ENCODE assay signal across 10 mouse cellular contexts in the genomic region with DNA sequence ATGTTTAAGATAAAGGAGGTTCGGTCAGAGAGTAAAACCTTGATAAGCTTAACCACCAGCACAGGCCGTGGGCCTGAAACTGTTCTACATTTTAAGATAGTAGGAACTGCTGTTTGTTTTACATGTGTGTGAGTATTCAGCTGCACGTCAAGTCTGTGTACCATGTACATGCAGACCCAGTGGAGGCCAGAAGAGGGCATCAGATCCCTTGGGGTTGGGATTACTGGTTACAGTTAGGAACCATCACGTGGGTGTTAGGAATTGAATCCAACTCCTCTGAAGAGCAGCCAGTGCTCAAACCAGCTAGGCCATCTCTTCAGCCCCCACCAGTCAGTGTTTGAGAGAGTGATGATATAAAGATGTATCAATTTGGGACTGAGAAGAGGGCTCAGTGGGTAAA. TPM values are rescaled to one million over a fixed set of nuclear protein-coding genes. Genes with fewer than 3 reads are reported as not detected.
DNase-seq lines count a peak whose midpoint lies in the region; ATAC-seq and TF ChIP-seq lines count a peak whose summit lies in the region.
"Had no signal": no experiment of that assay in that cellular context is flagged by ENCODE, and none has a peak within 500 bp of the region (broad histone marks: within the 10 kb centered on the region; RNA-seq: fewer than 3 reads in every experiment).

No protein-coding gene starts in this region.

- H3K4me3 ChIP-seq in midbrain, embryonic 10.5 days, result no peak overlapping the region
- H3K4me3 ChIP-seq in midbrain, embryonic 15.5 days, result no peak overlapping the region
- no peak overlapping the region for H3K4me3 ChIP-seq in thymus, adult 2 months (ENCODE audit: control insufficient read depth, insufficient read depth, low read length)
- H3K4me3 ChIP-seq: embryonic facial prominence, embryonic 13.5 days; neural tube, embryonic 12.5 days had no signal

- peak; percentile 39 for DNase-seq in midbrain, embryonic 10.5 days (ENCODE audit: low spot score)
- DNase-seq in adrenal gland, postnatal 25 days, result peak; percentile 64
- DNase-seq in induced T-regulatory cell, adult 2 months (ENCODE audit: low read depth), result peak; percentile 59
- DNase-seq in left cerebral cortex, postnatal 36 days (ENCODE audit: low spot score in 2 of 2), result peak; percentile 40 to 61
- peak; percentile 73 for DNase-seq in thymus, adult 2 months

- 70% methylated on average over 4 of the region's 4 CpGs for WGBS in midbrain, embryonic 10.5 days
- 66% methylated on average over 4 of the region's 4 CpGs for WGBS in midbrain, embryonic 15.5 days
- WGBS in thymus, adult 2 months, result 74% methylated on average over 4 of the region's 4 CpGs

- no peak overlapping the region for H3K27ac ChIP-seq in midbrain, embryonic 10.5 days (replicated peaks)
- no peak overlapping the region for H3K27ac ChIP-seq in midbrain, embryonic 15.5 days
- H3K27ac ChIP-seq in thymus, adult 2 months (ENCODE audit: control insufficient read depth, insufficient read depth, low read length), result peak overlapping the region; percentile 95
- H3K27ac ChIP-seq: embryonic facial prominence, embryonic 13.5 days; neural tube, embryonic 12.5 days had no signal

- H3K4me2 ChIP-seq in midbrain, embryonic 15.5 days, result no peak overlapping the region
- H3K4me2 ChIP-seq: embryonic facial prominence, embryonic 13.5 days; neural tube, embryonic 12.5 days had no signal

- H3K9ac ChIP-seq in midbrain, embryonic 15.5 days, result no peak overlapping the region
- H3K9ac ChIP-seq: embryonic facial prominence, embryonic 13.5 days; neural tube, embryonic 12.5 days had no signal

- no peaks in the 10 kb centered on the region for H3K27me3 ChIP-seq in midbrain, embryonic 10.5 days (ENCODE audit: low read depth, poor library complexity, severe bottlenecking)
- no peaks in the 10 kb centered on the region for H3K27me3 ChIP-seq in midbrain, embryonic 15.5 days (replicated peaks)
- H3K27me3 ChIP-seq in thymus, adult 2 months (ENCODE audit: control insufficient read depth, insufficient read depth, low read length), result no peaks in the 10 kb centered on the region
- H3K27me3 ChIP-seq: embryonic facial prominence, embryonic 13.5 days; neural tube, embryonic 12.5 days had no signal

- TF ChIP-seq CTCF in thymus, adult 2 months (IDR thresholded peaks at IDR 0.05; ENCODE audit: borderline replicate concordance, control insufficient read depth, extremely low read depth, insufficient read depth, low read length, poor library complexity), result no peak

- peaks cover 86% of the 10 kb centered on the region for H3K36me3 ChIP-seq in midbrain, embryonic 10.5 days
- peaks cover 37% of the 10 kb centered on the region for H3K36me3 ChIP-seq in midbrain, embryonic 15.5 days (replicated peaks)
- H3K36me3 ChIP-seq in thymus, adult 2 months (ENCODE audit: control insufficient read depth, insufficient read depth, low read length), result peaks cover 27% of the 10 kb centered on the region

- ATAC-seq in midbrain, embryonic 15.5 days (replicated peaks), result no peak
- ATAC-seq in erythroblast, adult 5-6 weeks (replicated peaks; ENCODE audit: low FRiP score, poor library complexity, severe bottlenecking), result peak; percentile 87
- 0 out of 2 replicates have a peak, but pooled peaks have one; percentile 36 for ATAC-seq in neutrophil, adult 5-6 weeks (ENCODE audit: extremely low read depth, insufficient number of reproducible peaks, low FRiP score, poor library complexity, severe bottlenecking)

- no peaks in the 10 kb centered on the region for H3K4me1 ChIP-seq in midbrain, embryonic 10.5 days
- no peaks in the 10 kb centered on the region for H3K4me1 ChIP-seq in midbrain, embryonic 15.5 days
- no peaks in the 10 kb centered on the region; the same call in none of the 2 replicates for H3K4me1 ChIP-seq in thymus, adult 2 months (replicated peaks; ENCODE audit: control insufficient read depth, insufficient read depth, low read length)
- H3K4me1 ChIP-seq: embryonic facial prominence, embryonic 13.5 days; neural tube, embryonic 12.5 days had no signal

- intact Hi-C loops in left cerebral cortex, postnatal 36 days (cut with DNase I), result loop anchor here (5.0 kb wide), 1 partner anchor 100 kb away; no protein-coding TSS in a partner anchor

- TF ChIP-seq POLR2A in thymus, adult 2 months (IDR thresholded peaks at IDR 0.05; ENCODE audit: control insufficient read depth, extremely low read depth, insufficient read depth, low read length, poor library complexity), result no peak

- H3K9me3 ChIP-seq in midbrain, embryonic 10.5 days (replicated peaks), result no peaks in the 10 kb centered on the region
- no peaks in the 10 kb centered on the region for H3K9me3 ChIP-seq in midbrain, embryonic 15.5 days
- H3K9me3 ChIP-seq: embryonic facial prominence, embryonic 13.5 days; neural tube, embryonic 12.5 days had no signal

RNA-seq across cellular contexts. Expression of a gene that starts 24.3 kb away (rescaled TPM):
- 2.4 and 3.9 TPM in 2 replicates for polyA plus RNA-seq in midbrain, embryonic 10.5 days (2016; fragmentation: Nextera tagmentation; extraction: Ambion mirVana)
- 2.5 TPM in 2 replicates for polyA plus RNA-seq in midbrain, embryonic 15.5 days (2015; fragmentation: Nextera tagmentation; extraction: Ambion mirVana)
- total RNA-seq in adrenal gland, postnatal 25 days (2021), result 45.5 and 46.7 TPM in 2 replicates
- 55.0 and 80.0 TPM in 2 replicates for total RNA-seq in erythroblast, adult 5-6 weeks (2015; ENCODE audit: low replicate concordance)
- total RNA-seq in erythroblast, adult 5-6 weeks (2017; ENCODE audit: low replicate concordance), result 42.4 and 55.8 TPM in 2 replicates
- total RNA-seq in left cerebral cortex, postnatal 36 days (2021), result 10 to 100 TPM; 18.8 to 22.2 TPM
- total RNA-seq in neutrophil, adult 5-6 weeks (2017), result 52.9 and 63.2 TPM in 2 replicates
- polyA plus RNA-seq in thymus, adult 2 months (2012; rRNA removed), result 22.2 and 23.7 TPM in 2 replicates
